Mouse (Mus musculus) left cerebral cortex, adult 18-20 months (tissue): ENCODE results near the gene Stx17. TPM values are rescaled to one million over a fixed set of nuclear protein-coding genes. Genes with fewer than 3 reads are reported as not detected.

Experiments
- DNase-seq, 2 experiments: peaks; one replicate each; pipeline ENCODE4 v3.0.0; 2021 to 2022; ENCODE audit warnings: low spot score in 2 of 2, mixed read lengths in 1 of 2
- microRNA-seq, 2 experiments: library from miRNA; unstranded; fragments of <30 nt; microRNA quantifications; one replicate each; pipeline ENCODE4 v1.2.0; 2021
- total RNA-seq, 2 experiments: library from RNA; stranded (reverse); gene quantifications; 2 replicates each; pipeline ENCODE4 v1.2.3; 2021

Stx17 gene
- total RNA-seq, 2 experiments from 2014 or later = 20.9 to 22.1 TPM

GRCm38 (mm10) chr4:48155864-48156263, 31.1 kb downstream of the Stx17 start:
- no peak for DNase-seq

- DNase-seq = no peak
Measured at GRCm38 (mm10) chr4:48160386-48160785, 35.7 kb downstream of the Stx17 start.

GRCm38 (mm10) chr4:48163851-48164250, 39.1 kb downstream of the Stx17 start:
- no peak for DNase-seq

GRCm38 (mm10) chr4:48175666-48176065, 51.0 kb downstream of the Stx17 start:
- DNase-seq = no peak

GRCm38 (mm10) chr4:48180922-48181321, 56.2 kb downstream of the Stx17 start:
- no peak for DNase-seq

- no peak for DNase-seq
Measured at GRCm38 (mm10) chr4:48181366-48181765, 56.7 kb downstream of the Stx17 start.

- DNase-seq = no peak
Measured at GRCm38 (mm10) chr4:48182115-48182806, 57.5 kb downstream of the Stx17 start.

- no peak for DNase-seq
Measured at GRCm38 (mm10) chr4:48197925-48198324, 73.2 kb downstream of the Stx17 start.

- no peak for DNase-seq
Measured at GRCm38 (mm10) chr4:48198447-48198846, 73.7 kb downstream of the Stx17 start.

GRCm38 (mm10) chr4:48203564-48203963, 78.8 kb downstream of the Stx17 start:
- DNase-seq = no peak

GRCm38 (mm10) chr4:48225173-48225572, 100.5 kb downstream of the Stx17 start:
- peak; percentile 54 to 75 for DNase-seq

GRCm38 (mm10) chr4:48225604-48226003, 100.9 kb downstream of the Stx17 start:
- DNase-seq = no peak

GRCm38 (mm10) chr4:48226800-48227199, 102.1 kb downstream of the Stx17 start:
- DNase-seq = no peak

Small RNAs within 50 kb of the gene (microRNA-seq; reads per million reads assigned to microRNA genes)
- 0 reads per million in 2 experiments for gene Mir1958

Other genes starting within 250 kb of the Stx17 start
- 10 to 100 TPM; 23.7 to 48.0 TPM for gene Nr4a3, start 79.8 kb upstream of the Stx17 start, total RNA-seq
- 10 to 100 TPM; 36.3 to 38.9 TPM for gene Erp44, start 154.6 kb downstream of the Stx17 start, total RNA-seq
- 10 to 100 TPM; 11.8 to 13.1 TPM for gene Invs, start 154.8 kb downstream of the Stx17 start, total RNA-seq